9 mouse cellular contexts compared by ENCODE assay signal in genomic region chr13:13775778-13776494, GRCm38 (mm10). TPM values are rescaled to one million over a fixed set of nuclear protein-coding genes. Genes with fewer than 3 reads are reported as not detected.
DNase-seq lines count a peak whose midpoint lies in the region; ATAC-seq and TF ChIP-seq lines count a peak whose summit lies in the region.
"Had no signal": no experiment of that assay in that cellular context is flagged by ENCODE, and none has a peak within 500 bp of the region (broad histone marks: within the 10 kb centered on the region; RNA-seq: fewer than 3 reads in every experiment).

No protein-coding gene starts in this region.

- TF ChIP-seq CTCF in midbrain, postnatal 0 days (IDR thresholded peaks at IDR 0.05) = no peak

- ATAC-seq in embryonic facial prominence, embryonic 15.5 days (ENCODE audit: insufficient number of reproducible peaks, low FRiP score, low TSS enrichment, low read depth) = peak; percentile 60
- 0 out of 2 replicates have a peak, but pooled peaks have one; percentile 46 for ATAC-seq in kidney, embryonic 15.5 days (replicated peaks; ENCODE audit: low FRiP score)
- ATAC-seq in midbrain, postnatal 0 days (ENCODE audit: low FRiP score) = peak; percentile 58

- intact Hi-C loops in left cerebral cortex, postnatal 25 days (cut with DNase I) = no loop called here

- H3K9me3 ChIP-seq in embryonic facial prominence, embryonic 15.5 days (replicated peaks) = no peaks in the 10 kb centered on the region
- no peaks in the 10 kb centered on the region for H3K9me3 ChIP-seq in kidney, embryonic 15.5 days (replicated peaks)
- no peaks in the 10 kb centered on the region for H3K9me3 ChIP-seq in midbrain, postnatal 0 days (ENCODE audit: low read length)

- H3K4me1 ChIP-seq in embryonic facial prominence, embryonic 15.5 days = no peaks in the 10 kb centered on the region
- H3K4me1 ChIP-seq in kidney, embryonic 15.5 days = no peaks in the 10 kb centered on the region
- no peaks in the 10 kb centered on the region for H3K4me1 ChIP-seq in midbrain, postnatal 0 days (ENCODE audit: insufficient read depth, low read length)

- DNase-seq in embryo, embryonic 10 days (ENCODE audit: low spot score) = peak; percentile 30
- DNase-seq in embryo, embryonic 9.5 days (ENCODE audit: extremely low spot score) = no peak
- DNase-seq in B cell, adult 2 months = peak; percentile 72 to 73
- DNase-seq in midbrain, postnatal 0 days (ENCODE audit: low spot score) = peak; percentile 69
- DNase-seq in left cerebral cortex, postnatal 25 days (ENCODE audit: low spot score in 2 of 2) = no peak
- DNase-seq in cerebellum, postnatal 36 days = no peak

- H3K4me3 ChIP-seq in embryonic facial prominence, embryonic 15.5 days (replicated peaks) = no peak overlapping the region
- no peak overlapping the region for H3K4me3 ChIP-seq in kidney, embryonic 15.5 days (replicated peaks)
- no peak overlapping the region for H3K4me3 ChIP-seq in midbrain, postnatal 0 days (ENCODE audit: low read depth, low read length)

- no peak overlapping the region for H3K27ac ChIP-seq in embryonic facial prominence, embryonic 15.5 days (replicated peaks)
- H3K27ac ChIP-seq in kidney, embryonic 15.5 days = no peak overlapping the region
- H3K27ac ChIP-seq in midbrain, postnatal 0 days (ENCODE audit: low read depth, low read length) = no peak overlapping the region
- H3K27ac ChIP-seq: macrophage had no signal

- H3K4me2 ChIP-seq in embryonic facial prominence, embryonic 15.5 days (replicated peaks) = no peak overlapping the region
- H3K4me2 ChIP-seq in kidney, embryonic 15.5 days = no peak overlapping the region
- H3K4me2 ChIP-seq in midbrain, postnatal 0 days (ENCODE audit: low read depth, low read length, poor library complexity, severe bottlenecking) = no peak overlapping the region

- no peaks in the 10 kb centered on the region for H3K27me3 ChIP-seq in embryonic facial prominence, embryonic 15.5 days
- H3K27me3 ChIP-seq in kidney, embryonic 15.5 days = no peaks in the 10 kb centered on the region
- H3K27me3 ChIP-seq in midbrain, postnatal 0 days (ENCODE audit: insufficient read depth, low read length) = no peaks in the 10 kb centered on the region

- H3K9ac ChIP-seq in embryonic facial prominence, embryonic 15.5 days = no peak overlapping the region
- H3K9ac ChIP-seq in kidney, embryonic 15.5 days = no peak overlapping the region
- no peak overlapping the region for H3K9ac ChIP-seq in midbrain, postnatal 0 days (replicated peaks; ENCODE audit: low read length, poor library complexity, severe bottlenecking)

- H3K36me3 ChIP-seq in embryonic facial prominence, embryonic 15.5 days = peaks cover 10% of the 10 kb centered on the region; the same call in 1 of the 2 replicates
- 0 out of 2 replicates have a peak, but pooled peaks cover 11% of the 10 kb centered on the region for H3K36me3 ChIP-seq in kidney, embryonic 15.5 days
- peaks cover 12% of the 10 kb centered on the region for H3K36me3 ChIP-seq in midbrain, postnatal 0 days (ENCODE audit: insufficient read depth, low read length)

RNA-seq across cellular contexts. Expression of gene Gng4, which starts 7.9 kb away (rescaled TPM):
- 14.3 and 17.2 TPM in 2 replicates for polyA plus RNA-seq in embryonic facial prominence, embryonic 15.5 days (2015; fragmentation: Nextera tagmentation; extraction: Ambion mirVana)
- polyA plus RNA-seq in kidney, embryonic 15.5 days (2015; fragmentation: Nextera tagmentation; extraction: Ambion mirVana) = 0.64 and 1.4 TPM in 2 replicates
- total RNA-seq in midbrain, postnatal 0 days (2014; rRNA removed) = 178 and 187 TPM in 2 replicates
- polyA plus RNA-seq in midbrain, postnatal 0 days (2015; fragmentation: Nextera tagmentation; extraction: Ambion mirVana) = 144 and 150 TPM in 2 replicates
- 10 to 100 TPM; 48.5 to 49.8 TPM for total RNA-seq in left cerebral cortex, postnatal 25 days (2021)

Comparison
In these comparisons a context has a peak if more than half of its experiments do, and no peak if none do; other contexts are left out.
1. DNase-seq: peak in embryo, embryonic 10 days (single experiment), B cell, adult 2 months (2 of 2) and midbrain, postnatal 0 days (single experiment); none in embryo, embryonic 9.5 days (single experiment), left cerebral cortex, postnatal 25 days (0 of 2) and cerebellum, postnatal 36 days (0 of 2).
2. Peak in every context shown above with its lines, with median percentiles within 50 percentile points of each other: ATAC-seq.